ENCODE assay signal across 9 mouse cellular contexts in genomic region chr1:87156199-87156587, GRCm38 (mm10). TPM values are rescaled to one million over a fixed set of nuclear protein-coding genes. Genes with fewer than 3 reads are reported as not detected.
DNase-seq lines count a peak whose midpoint lies in the region; ATAC-seq and TF ChIP-seq lines count a peak whose summit lies in the region.
"Had no signal": no experiment of that assay in that cellular context is flagged by ENCODE, and none has a peak within 500 bp of the region (broad histone marks: within the 10 kb centered on the region; RNA-seq: fewer than 3 reads in every experiment).

Gene Ecel1 (minus strand): TSS chr1:87156521.

- peak within 1 kb of the TSS; percentile 33 to 41 for H3K4me3 ChIP-seq in heart, embryonic 14.5 days (ENCODE audit: control insufficient read depth in 1 of 2, insufficient read depth in 1 of 2, low read depth in 1 of 2, low read length in 2 of 2)
- peak within 1 kb of the TSS; percentile 48 for H3K4me3 ChIP-seq in forebrain, embryonic 12.5 days (replicated peaks)
- peak within 1 kb of the TSS; percentile 40 for H3K4me3 ChIP-seq in limb, embryonic 14.5 days (replicated peaks; ENCODE audit: low read length)

- WGBS in heart, embryonic 14.5 days = 2% methylated on average over 11 of the region's 12 CpGs
- 3% methylated on average over 12 of the region's 12 CpGs for WGBS in forebrain, embryonic 12.5 days
- 4% methylated on average over 6 of the region's 12 CpGs for WGBS in limb, embryonic 14.5 days

- H3K9ac ChIP-seq in heart, embryonic 14.5 days (ENCODE audit: low read length) = no peak within 1 kb of the TSS
- peak within 1 kb of the TSS; percentile 49 for H3K9ac ChIP-seq in forebrain, embryonic 12.5 days
- no peak within 1 kb of the TSS for H3K9ac ChIP-seq in limb, embryonic 14.5 days (ENCODE audit: low read depth, low read length, severe bottlenecking)

- peaks cover 91% of the 10 kb centered on the region for H3K27me3 ChIP-seq in heart, embryonic 14.5 days (ENCODE audit: control insufficient read depth, insufficient read depth, low read length)
- peaks cover 88% of the 10 kb centered on the region for H3K27me3 ChIP-seq in forebrain, embryonic 12.5 days
- peaks cover 79% of the 10 kb centered on the region for H3K27me3 ChIP-seq in limb, embryonic 14.5 days (ENCODE audit: control insufficient read depth, insufficient read depth, low read length)

- H3K4me1 ChIP-seq in heart, embryonic 14.5 days (ENCODE audit: control insufficient read depth in 2 of 2, insufficient read depth in 2 of 2, low read length in 2 of 2) = 0 out of 4 replicates have a peak, but pooled peaks cover 0 to 5% of the 10 kb centered on the region in 2 experiments
- H3K4me1 ChIP-seq in forebrain, embryonic 12.5 days = peaks cover 26% of the 10 kb centered on the region
- peaks cover 10% of the 10 kb centered on the region; the same call in 1 of the 2 replicates for H3K4me1 ChIP-seq in limb, embryonic 14.5 days (ENCODE audit: control insufficient read depth, insufficient read depth, low read length)

- TF ChIP-seq POLR2A in limb, embryonic 14.5 days (IDR thresholded peaks at IDR 0.05; ENCODE audit: borderline replicate concordance, extremely low read depth, insufficient read depth, insufficient read length) = no peak

- ATAC-seq in heart, embryonic 14.5 days (ENCODE audit: insufficient number of reproducible peaks, insufficient read depth, low FRiP score, low read depth) = no peak
- ATAC-seq in forebrain, embryonic 12.5 days (ENCODE audit: low FRiP score) = no peak; the same call in 1 of the 2 replicates
- ATAC-seq in limb, embryonic 14.5 days (ENCODE audit: low FRiP score, low read depth) = no peak

- H3K9me3 ChIP-seq in heart, embryonic 14.5 days (ENCODE audit: control insufficient read depth, low read length) = no peaks in the 10 kb centered on the region
- no peaks in the 10 kb centered on the region for H3K9me3 ChIP-seq in forebrain, embryonic 12.5 days
- no peaks in the 10 kb centered on the region for H3K9me3 ChIP-seq in limb, embryonic 14.5 days (ENCODE audit: control insufficient read depth, low read length)

- H3K36me3 ChIP-seq in heart, embryonic 14.5 days (ENCODE audit: control insufficient read depth, insufficient read depth, low read length) = no peaks in the 10 kb centered on the region
- no peaks in the 10 kb centered on the region for H3K36me3 ChIP-seq in forebrain, embryonic 12.5 days (replicated peaks)
- H3K36me3 ChIP-seq in limb, embryonic 14.5 days (ENCODE audit: control insufficient read depth, insufficient read depth, low read length) = no peaks in the 10 kb centered on the region

- DNase-seq in heart, adult 18-20 months = no peak
- peak; percentile 34 for DNase-seq in ES-CJ7 (ENCODE audit: low read depth, low spot score)
- DNase-seq in limb, embryonic 14.5 days (ENCODE audit: low spot score) = no peak
- DNase-seq in urinary bladder, adult 18-20 months (ENCODE audit: low spot score in 2 of 2) = no peak
- DNase-seq in urinary bladder, postnatal 36 days (ENCODE audit: low spot score in 2 of 2) = no peak
- no peak for DNase-seq in thymus, postnatal 10 days (ENCODE audit: low spot score in 2 of 2)

- no peak within 1 kb of the TSS for H3K27ac ChIP-seq in heart, embryonic 14.5 days (replicated peaks in 1 of 2; ENCODE audit: control insufficient read depth in 1 of 2, insufficient read depth in 1 of 2, low read depth in 2 of 2, low read length in 2 of 2)
- peak within 1 kb of the TSS; percentile 46 for H3K27ac ChIP-seq in forebrain, embryonic 12.5 days
- H3K27ac ChIP-seq in limb, embryonic 14.5 days (replicated peaks; ENCODE audit: low read depth, low read length) = no peak within 1 kb of the TSS

- H3K4me2 ChIP-seq in heart, embryonic 14.5 days (ENCODE audit: low read length) = peak within 1 kb of the TSS; percentile 66
- H3K4me2 ChIP-seq in forebrain, embryonic 12.5 days = peak within 1 kb of the TSS; percentile 73
- peak within 1 kb of the TSS; percentile 63 for H3K4me2 ChIP-seq in limb, embryonic 14.5 days (replicated peaks; ENCODE audit: low read depth, low read length, severe bottlenecking)

RNA-seq across cellular contexts. Expression of gene Ecel1, which starts in this region (rescaled TPM):
- 0.08 and 1.7 TPM in 2 replicates for polyA plus RNA-seq in heart, embryonic 14.5 days (2014; fragmentation: Nextera tagmentation; extraction: Ambion mirVana)
- total RNA-seq in heart, adult 18-20 months (2021) = not detected
- polyA plus RNA-seq in forebrain, embryonic 12.5 days (2016; fragmentation: Nextera tagmentation; extraction: Ambion mirVana) = 18.3 and 23.2 TPM in 2 replicates
- 1.4 and 2.0 TPM in 2 replicates for polyA plus RNA-seq in limb, embryonic 14.5 days (2012; rRNA removed)
- 0.61 and 1.0 TPM in 2 replicates for polyA plus RNA-seq in limb, embryonic 14.5 days (2014; fragmentation: Nextera tagmentation; extraction: Ambion mirVana)
- total RNA-seq: granulocyte monocyte progenitor cell, adult 5-6 weeks had no signal
